Mouse (Mus musculus): Measurements from ENCODE around the gene Thap7.

DNA sequence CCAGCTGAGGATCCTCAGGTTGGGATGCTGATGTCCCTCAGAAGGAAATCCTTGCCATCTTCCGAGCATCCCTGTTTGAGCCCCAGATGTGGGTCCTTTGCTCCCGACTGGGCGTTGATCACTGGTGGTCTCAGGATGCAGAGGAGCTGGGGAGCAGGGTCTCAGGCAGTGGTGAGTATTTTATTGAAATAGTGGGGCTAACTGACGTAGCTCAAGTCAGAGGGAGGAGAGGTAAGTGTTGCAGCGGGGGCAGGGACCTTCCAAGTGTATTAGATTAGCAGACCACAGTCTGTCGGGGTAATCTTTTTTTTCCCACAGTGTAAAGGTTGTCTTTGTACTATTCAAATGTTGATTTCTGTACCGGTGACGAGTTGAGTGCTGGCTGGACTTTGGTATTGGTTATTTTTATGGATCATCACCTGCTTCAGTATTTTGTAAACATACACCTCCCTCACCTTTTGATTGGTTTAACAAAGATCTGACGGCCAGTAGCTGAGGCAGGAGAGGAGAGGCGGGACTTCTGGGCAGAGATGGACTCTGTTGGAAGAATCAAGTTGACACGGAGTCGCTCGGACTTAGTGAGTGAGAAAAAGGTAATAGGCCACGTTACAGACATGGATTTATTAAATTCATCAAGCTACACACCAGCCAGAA is 1.9 kb upstream of the Thap7 start:
- no peak for TF ChIP-seq CTCF (IDR thresholded peaks at IDR 0.05; ENCODE audit: low read depth)
- TF ChIP-seq EP300 (optimal IDR thresholded peaks at IDR 0.05), result no peak
